Mouse (Mus musculus) layer of hippocampus, adult 2 months (tissue): ENCODE measurements around the gene Kptn. TPM values are rescaled to one million over a fixed set of nuclear protein-coding genes. Genes with fewer than 3 reads are reported as not detected.
A peak's percentile ranks its signal among the peaks of the same experiment; 100 is the strongest.

ENCODE experiments used
- DNase-seq, 2 experiments: peaks; one replicate each; pipeline ENCODE4 v3.0.0; 2022; ENCODE audit warnings: low spot score in 2 of 2
- H3K27ac ChIP-seq: fragments of 200-600 bp; 2 replicates; pipeline ENCODE4 v1.8.1; 2022
- H3K4me3 ChIP-seq: fragments of 200-600 bp; 2 replicates; pipeline ENCODE4 v1.8.1; 2022; ENCODE audit warnings: mild to moderate bottlenecking
- CTCF ChIP-seq: fragments of 200-600 bp; conservative IDR thresholded peaks from 2 replicates; pipeline ENCODE4 v1.8.1; 2022; ENCODE audit warnings: antibody characterized with exemption, mild to moderate bottlenecking, moderate library complexity
- total RNA-seq, 2 experiments: library from RNA; stranded (reverse); gene quantifications; 2 replicates each; pipeline ENCODE4 v1.2.3; 2021

Kptn gene
- total RNA-seq, 2 experiments from 2014 or later, result 39.4 to 47.0 TPM

DNA sequence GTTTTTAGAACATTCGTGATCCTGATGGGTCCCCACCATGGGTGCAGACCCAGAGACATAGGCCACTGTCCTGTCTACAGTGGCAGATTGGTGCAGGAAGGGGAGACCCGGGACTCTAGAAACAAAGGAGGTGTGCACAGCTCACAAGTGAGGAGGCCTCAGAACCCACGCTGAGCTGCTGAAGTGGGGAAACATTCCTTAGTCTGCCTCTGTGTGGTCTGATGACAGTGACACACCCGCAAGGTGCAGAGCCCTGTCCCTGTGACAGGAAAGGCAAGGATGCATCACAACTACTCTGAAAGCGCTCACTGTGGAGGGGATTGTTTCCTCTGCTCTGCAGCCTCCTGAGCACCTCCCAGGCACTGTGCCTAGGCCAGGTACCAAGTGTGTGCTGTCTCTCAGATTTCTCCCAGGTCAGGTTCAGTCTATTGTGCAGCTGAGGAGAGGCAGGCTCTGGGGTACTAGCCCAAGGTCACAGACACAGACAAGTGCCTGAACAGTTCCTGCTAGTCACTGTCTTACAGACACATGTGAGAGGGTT is 16.9 kb upstream of the Kptn start:
- no peak for TF ChIP-seq CTCF
- H3K4me3 ChIP-seq, result no peak overlapping the region; the same call in 1 of the 2 replicates
- peak overlapping the region; percentile 93 for H3K27ac ChIP-seq
- DNase-seq, result no peak

DNA sequence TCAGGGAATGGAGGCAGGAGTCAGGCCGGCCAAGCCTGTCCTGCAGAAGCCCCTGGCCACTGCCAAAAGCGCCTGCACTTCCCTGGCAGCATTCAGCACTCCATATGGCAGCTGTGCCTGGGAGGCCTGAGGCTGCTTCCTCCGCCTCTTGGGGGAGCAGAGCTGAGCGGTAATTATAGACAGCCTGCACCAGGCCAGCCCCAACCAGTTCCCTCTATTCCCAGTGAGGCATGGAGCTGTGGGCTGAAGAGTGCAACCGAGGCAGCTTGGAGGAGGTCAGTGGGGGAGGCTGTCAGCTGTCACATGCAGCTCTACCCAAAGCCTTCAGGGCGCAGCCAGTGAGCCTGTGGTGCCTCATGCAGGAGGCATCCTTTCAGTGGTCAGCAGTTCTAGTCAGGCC is 15.9 kb upstream of the Kptn start:
- Histone ChIP-seq H3K27ac (peak overlapping the region; percentile 93), H3K4me3 (peak overlapping the region; percentile 31; the same call in 1 of the 2 replicates)
- DNase-seq, result peak; percentile 73 to 87
- peak; percentile 39 for TF ChIP-seq CTCF

DNA sequence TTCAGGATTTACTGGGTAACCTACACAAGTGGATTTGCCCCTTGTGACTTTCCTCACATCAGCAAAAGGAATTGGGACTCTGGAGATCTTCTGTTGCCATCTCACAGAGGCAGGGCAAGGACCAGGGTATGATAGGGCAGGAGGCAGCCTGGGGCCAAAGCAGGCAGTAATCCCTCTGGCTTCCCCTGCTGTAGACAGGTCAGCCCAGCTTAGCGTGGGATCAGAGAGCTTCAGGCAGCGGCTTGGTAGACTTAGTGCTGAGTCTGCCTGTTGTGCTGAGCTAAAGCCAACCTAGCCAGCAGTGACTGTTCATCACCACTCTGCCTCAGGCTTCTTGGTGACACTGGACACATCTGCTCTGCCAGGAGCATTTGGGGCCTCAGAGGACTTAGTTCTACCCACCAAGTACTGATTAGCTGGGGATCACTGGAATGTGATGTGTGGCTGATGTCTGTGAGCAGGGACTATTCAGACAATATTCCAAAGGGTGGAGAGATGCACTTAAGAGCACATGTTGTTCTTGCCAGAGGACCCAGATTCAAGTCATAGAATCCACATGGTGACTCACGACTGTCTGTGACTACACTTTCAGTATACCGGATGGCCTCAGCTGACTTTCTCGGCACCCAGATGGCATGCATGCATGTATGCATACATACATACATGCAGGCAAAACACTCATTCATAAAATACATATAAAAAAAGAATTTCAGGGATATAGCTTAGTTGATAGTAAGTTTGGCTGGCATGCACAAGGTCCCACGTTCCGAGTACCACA is 14.9 kb upstream of the Kptn start:
- no peak for DNase-seq
- H3K27ac ChIP-seq, result peak overlapping the region; percentile 93
- no peak for TF ChIP-seq CTCF
- H3K4me3 ChIP-seq, result peak overlapping the region; percentile 31; the same call in 1 of the 2 replicates

GRCm38 (mm10) chr7:16108886-16109542 is 10.7 kb upstream of the Kptn start:
- TF ChIP-seq CTCF, result no peak
- Histone ChIP-seq H3K27ac (peak overlapping the region; percentile 93), H3K4me3 (no peak overlapping the region)
- no peak for DNase-seq

- Histone ChIP-seq H3K27ac (peak overlapping the region; percentile 93), H3K4me3 (no peak overlapping the region)
- no peak for DNase-seq
- TF ChIP-seq CTCF, result no peak
Measured at GRCm38 (mm10) chr7:16110158-16110557, 9.5 kb upstream of the Kptn start.

DNA sequence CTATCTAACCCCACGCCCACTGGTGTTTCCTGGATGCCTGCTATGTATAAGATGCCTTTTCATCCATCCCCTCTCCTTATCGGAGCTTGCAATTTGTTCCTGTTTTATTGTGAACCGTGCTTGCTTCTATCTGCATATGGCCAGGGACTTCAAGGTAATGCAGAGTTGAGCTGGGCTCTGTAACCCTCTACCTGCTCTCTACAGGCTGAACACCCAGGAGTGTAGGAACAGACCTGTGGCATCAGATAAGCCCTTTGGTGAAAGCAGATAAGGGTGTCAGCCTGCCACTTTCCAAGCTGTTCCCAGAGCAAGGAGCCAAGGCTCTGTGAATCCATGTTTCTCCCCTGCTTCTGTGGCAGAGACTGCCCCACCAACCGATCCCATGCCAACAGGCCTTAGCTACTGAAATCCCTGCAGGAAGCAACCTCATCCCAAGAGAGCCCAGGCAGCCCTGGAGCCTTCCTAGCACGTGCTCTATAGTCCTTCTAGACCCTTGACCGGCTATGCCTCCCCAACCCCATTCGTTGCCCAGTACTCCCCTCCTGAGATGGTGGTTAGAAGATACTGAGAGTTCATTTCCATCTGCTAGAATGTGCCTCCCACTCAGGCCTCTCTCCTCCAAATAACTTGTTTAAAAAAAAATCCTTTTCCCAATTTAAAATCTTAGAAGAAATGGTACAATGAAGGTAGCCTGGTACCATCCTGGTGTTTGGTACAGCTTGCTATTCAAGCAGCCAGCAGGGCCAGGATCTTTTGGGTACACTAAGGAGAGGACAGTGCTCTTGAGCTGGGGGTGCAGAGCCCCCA is 8.2 kb upstream of the Kptn start:
- Histone ChIP-seq H3K27ac (peak overlapping the region; percentile 93), H3K4me3 (no peak overlapping the region; the same call in 1 of the 2 replicates)
- DNase-seq, result no peak
- TF ChIP-seq CTCF, result no peak

DNA sequence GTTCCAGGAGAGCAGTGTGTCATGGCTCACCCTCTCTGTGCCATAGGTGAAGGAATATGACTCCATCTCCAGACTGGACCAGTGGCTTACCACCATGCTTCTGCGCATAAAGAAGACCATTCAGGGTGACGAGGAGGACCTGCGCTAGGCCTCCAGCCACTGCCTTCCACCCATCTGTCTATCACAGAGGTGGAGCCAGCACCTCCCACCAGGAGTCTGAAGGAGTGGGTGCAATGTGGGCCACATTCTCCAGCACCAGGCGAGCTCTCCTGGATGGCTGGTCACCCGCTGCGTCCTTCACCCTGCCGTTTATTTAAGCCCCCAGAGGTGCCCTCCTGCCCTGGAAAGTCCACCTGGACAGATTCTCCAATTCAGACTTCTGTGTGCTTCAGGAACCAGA is 3.3 kb upstream of the Kptn start:
- Histone ChIP-seq H3K4me3 (no peak overlapping the region), H3K27ac (peak overlapping the region; percentile 72)
- DNase-seq, result no peak
- no peak for TF ChIP-seq CTCF

DNA sequence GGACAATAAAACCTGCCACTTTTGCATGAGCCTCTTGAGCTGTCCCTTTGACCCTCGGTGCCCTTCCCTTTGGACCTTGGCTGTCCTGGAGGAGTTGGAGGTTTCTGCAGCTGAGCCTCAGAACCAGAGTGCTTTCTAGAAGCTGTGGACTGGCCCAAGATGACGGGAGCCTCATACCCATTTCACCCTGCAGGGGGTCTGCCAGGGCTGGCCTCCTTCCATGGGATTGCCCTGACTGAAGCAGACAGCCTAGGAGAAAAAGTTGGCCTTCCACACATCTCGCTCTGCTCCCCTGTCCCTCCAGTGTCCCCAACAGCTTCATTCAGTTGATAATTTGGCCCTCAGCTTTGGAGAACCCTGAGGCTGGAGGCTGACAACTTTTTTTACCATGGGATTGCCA is 2.6 kb upstream of the Kptn start:
- TF ChIP-seq CTCF, result no peak
- Histone ChIP-seq H3K4me3 (no peak overlapping the region), H3K27ac (peak overlapping the region; percentile 72; the same call in 1 of the 2 replicates)
- no peak for DNase-seq

DNA sequence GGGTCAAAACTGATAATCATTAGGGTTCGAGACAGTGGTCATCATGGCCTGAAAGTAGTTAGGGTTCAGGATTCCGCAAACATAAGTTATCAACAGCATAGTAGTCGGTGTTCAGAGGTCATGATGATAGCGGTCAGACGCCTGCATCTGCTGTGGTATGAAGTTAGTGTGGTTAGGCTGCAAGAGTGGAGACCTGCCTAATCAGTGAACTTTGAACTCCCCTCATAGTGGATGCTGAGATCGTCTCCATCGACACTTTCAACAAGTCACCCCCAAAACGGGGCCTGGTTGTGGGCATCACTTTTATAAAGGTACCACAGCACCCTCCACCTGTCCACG is 536 bp downstream of the Kptn start:
- DNase-seq, result no peak
- no peak; the same call in 1 of the 2 replicates for TF ChIP-seq CTCF
- peak overlapping the region; percentile 96 for H3K27ac ChIP-seq
- H3K4me3 ChIP-seq, result peak overlapping the region; percentile 63

- no peak for DNase-seq
- no peak overlapping the region for H3K27ac ChIP-seq
- H3K4me3 ChIP-seq, result no peak overlapping the region
- TF ChIP-seq CTCF, result peak; percentile 25
Measured at GRCm38 (mm10) chr7:16125829-16126228, 6.1 kb downstream of the Kptn start.

GRCm38 (mm10) chr7:16128344-16128743 is 8.6 kb downstream of the Kptn start:
- Histone ChIP-seq H3K4me3 (no peak overlapping the region), H3K27ac (peak overlapping the region; percentile 99)
- no peak for TF ChIP-seq CTCF
- no peak for DNase-seq

DNA sequence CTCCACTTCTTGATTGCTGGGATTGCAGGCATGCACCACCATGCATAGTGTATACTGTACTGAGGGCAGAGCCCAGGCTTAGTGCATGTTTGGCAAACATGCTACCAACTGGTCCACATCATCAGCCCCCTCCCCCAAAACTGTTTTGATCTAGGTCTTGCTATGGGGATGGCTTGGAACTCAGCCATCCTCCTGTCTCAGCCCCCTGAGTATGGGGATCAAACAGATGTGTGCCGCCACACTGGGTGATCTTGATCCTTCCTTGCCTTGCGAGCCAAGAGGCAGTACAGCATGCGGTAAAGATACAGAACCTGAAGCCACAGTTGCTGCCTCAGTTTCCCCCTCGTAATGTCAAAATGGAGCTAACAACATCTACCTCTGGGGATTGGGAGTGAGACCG is 9.2 kb downstream of the Kptn start:
- no peak for TF ChIP-seq CTCF
- H3K4me3 ChIP-seq, result peak overlapping the region; percentile 84; the same call in 1 of the 2 replicates
- no peak for DNase-seq
- peak overlapping the region; percentile 99 for H3K27ac ChIP-seq

DNA sequence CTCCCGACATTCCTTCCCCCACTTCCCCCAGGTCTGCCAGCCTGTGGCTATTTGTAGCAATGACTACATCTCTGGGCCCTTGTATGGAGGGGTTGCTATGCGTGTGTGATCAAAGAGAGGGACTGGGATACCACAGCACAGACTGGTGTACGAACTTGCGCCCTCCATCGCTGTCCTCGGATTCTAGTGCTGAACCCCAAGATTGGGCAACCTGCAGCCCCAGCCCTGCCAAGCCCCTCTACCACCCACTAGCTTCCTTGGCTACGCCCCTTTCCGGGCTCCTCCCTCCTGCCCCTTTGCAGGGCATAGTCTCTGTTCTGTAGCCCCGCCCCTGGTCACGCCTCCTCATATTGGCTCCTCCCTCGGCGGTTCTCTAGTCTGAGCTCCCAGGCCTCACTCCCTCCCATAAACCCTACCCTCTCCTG is 9.7 kb downstream of the Kptn start, which contains the start of gene Slc8a2:
TSS of gene Slc8a2 (plus strand) at position 406 of the 425 bp plus-strand sequence.
- peak within 1 kb of the TSS; percentile 99 for H3K27ac ChIP-seq
- DNase-seq, result peak; percentile 88 to 93
- no peak for TF ChIP-seq CTCF
- peak within 1 kb of the TSS; percentile 84 for H3K4me3 ChIP-seq
